Mouse (Mus musculus) bone marrow macrophage, adult 2 months (primary cell): Measurements from ENCODE around the gene Fosl2.
A peak's percentile ranks its signal among the peaks of the same experiment; 100 is the strongest.

Experiments used
- CTCF ChIP-seq: IDR thresholded peaks from 2 replicates; pipeline ENCODE4 v1.5.1; 2012; ENCODE audit warnings: low read depth, mild to moderate bottlenecking, low read length, moderate library complexity
- POLR2A ChIP-seq: IDR thresholded peaks from 2 replicates; pipeline ENCODE4 v1.6.1; 2012; ENCODE audit warnings: mild to moderate bottlenecking, low read depth, low read length, borderline replicate concordance

DNA sequence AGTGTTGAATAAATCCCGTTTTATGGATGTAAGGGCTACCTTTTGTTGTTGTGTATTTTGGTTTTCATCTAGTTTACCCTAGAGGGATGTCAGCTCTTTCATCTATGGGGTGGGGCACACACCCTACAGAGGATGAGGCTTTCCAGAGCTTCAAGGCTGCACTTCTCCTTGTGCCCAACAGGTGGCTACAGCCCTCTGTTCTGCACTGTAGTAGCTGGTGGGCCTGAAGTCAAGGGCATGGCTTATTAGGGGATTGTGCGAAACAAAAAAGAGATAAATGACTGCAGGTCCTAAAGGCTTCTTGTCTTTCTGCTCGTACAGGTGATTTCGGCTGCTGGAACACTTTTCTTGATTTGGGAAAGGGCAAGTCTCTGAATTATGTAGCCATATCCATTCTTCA is 69.1 kb downstream of the Fosl2 start:
- TF ChIP-seq POLR2A (no peak), CTCF (0 out of 2 replicates have a peak, but pooled peaks have one; percentile 8)
